Mouse (Mus musculus): ENCODE results near the gene Gm49387. TPM values are rescaled to one million over a fixed set of nuclear protein-coding genes. Genes with fewer than 3 reads are reported as not detected.

Gm49387 gene
- total RNA-seq (2021), result 1 to 10 TPM in 1 of 2 experiments, not detected in 1; 1.6 TPM
- long read RNA-seq, experiment 1, partial matches to known transcripts, result 0 of 1 reads
- long read RNA-seq, experiment 1, other reads (novel, unspliced or antisense), result 1 of 1 reads
- long read RNA-seq, experiment 2, result 0 reads

- intact Hi-C loops (cut with DNase I), result no loop called here
- DNase-seq, result no peak
Measured at GRCm38 (mm10) chr14:31640346-31640889, at the start of gene Gm49387. Gene Gm49387 (minus strand): TSS chr14:31640878.

- intact Hi-C loops (cut with DNase I), result no loop called here
Measured at GRCm38 (mm10) chr14:31686231-31686630, 45.6 kb upstream of the Gm49387 start.

GRCm38 (mm10) chr14:31685680-31686079, 45.0 kb upstream of the Gm49387 start:
- intact Hi-C loops (cut with DNase I), result no loop called here
- DNase-seq, result no peak

More at GRCm38 (mm10) chr14:31686231-31686630, 45.6 kb upstream of the Gm49387 start:
- DNase-seq, result no peak

- intact Hi-C loops (cut with DNase I), result no loop called here
- DNase-seq, result no peak
Measured at GRCm38 (mm10) chr14:31684343-31685040, 43.8 kb upstream of the Gm49387 start.

- no peak for DNase-seq
- intact Hi-C loops (cut with DNase I), result no loop called here
Measured at GRCm38 (mm10) chr14:31683610-31684009, 42.9 kb upstream of the Gm49387 start.

- intact Hi-C loops (cut with DNase I), result no loop called here
- no peak for DNase-seq
Measured at GRCm38 (mm10) chr14:31681931-31682555, 41.4 kb upstream of the Gm49387 start.

GRCm38 (mm10) chr14:31681291-31681690, 40.6 kb upstream of the Gm49387 start:
- no peak for DNase-seq
- intact Hi-C loops (cut with DNase I), result no loop called here

GRCm38 (mm10) chr14:31680656-31681055, 40.0 kb upstream of the Gm49387 start:
- intact Hi-C loops (cut with DNase I), result no loop called here
- DNase-seq, result no peak

- no peak for DNase-seq
- intact Hi-C loops (cut with DNase I), result no loop called here
Measured at GRCm38 (mm10) chr14:31671635-31672320, 31.1 kb upstream of the Gm49387 start.

- intact Hi-C loops (cut with DNase I), result no loop called here
Measured at GRCm38 (mm10) chr14:31669642-31670490, 29.2 kb upstream of the Gm49387 start.

GRCm38 (mm10) chr14:31669161-31669611, 28.5 kb upstream of the Gm49387 start:
- intact Hi-C loops (cut with DNase I), result no loop called here
- DNase-seq, result peak; percentile 76 to 79

More at GRCm38 (mm10) chr14:31669642-31670490, 29.2 kb upstream of the Gm49387 start:
- DNase-seq, result no peak

GRCm38 (mm10) chr14:31668326-31668725, 27.6 kb upstream of the Gm49387 start:
- intact Hi-C loops (cut with DNase I), result no loop called here
- no peak for DNase-seq

- intact Hi-C loops (cut with DNase I), result no loop called here
- no peak for DNase-seq
Measured at GRCm38 (mm10) chr14:31667741-31668140, 27.1 kb upstream of the Gm49387 start.

GRCm38 (mm10) chr14:31666931-31667705, 26.4 kb upstream of the Gm49387 start:
- no peak for DNase-seq
- intact Hi-C loops (cut with DNase I), result no loop called here

- DNase-seq, result no peak
- intact Hi-C loops (cut with DNase I), result no loop called here
Measured at GRCm38 (mm10) chr14:31665566-31665940, 24.9 kb upstream of the Gm49387 start.

GRCm38 (mm10) chr14:31664903-31665565, 24.4 kb upstream of the Gm49387 start:
- no peak for DNase-seq
- intact Hi-C loops (cut with DNase I), result no loop called here

- no peak for DNase-seq
- intact Hi-C loops (cut with DNase I), result no loop called here
Measured at GRCm38 (mm10) chr14:31664100-31664902, 23.6 kb upstream of the Gm49387 start.
